Mouse (Mus musculus): ENCODE results near the gene Asah2. TPM values are rescaled to one million over a fixed set of nuclear protein-coding genes. Genes with fewer than 3 reads are reported as not detected.

Gene Asah2
- polyA plus RNA-seq (2015; fragmentation: Nextera tagmentation; extraction: Ambion mirVana): 0.96 and 1.0 TPM in 2 replicates

GRCm38 (mm10) chr19:32107771-32108306, at the start of gene Asah2:
Gene Asah2, minus strand, starts transcription at chr19:32108211.

Other genes starting within 250 kb of the Asah2 start
- gene A1cf, start 239.4 kb downstream of the Asah2 start, polyA plus RNA-seq (2015; fragmentation: Nextera tagmentation; extraction: Ambion mirVana): 0.04 TPM in 1 of 2 replicates, not detected in the other

All from spleen, postnatal 0 days (tissue).